Mouse (Mus musculus) embryo, embryonic 11 days (tissue): ENCODE data around the gene Capn15.

Experiments
- DNase-seq: peaks from one replicate; pipeline ENCODE4 v3.0.0-alpha.2; 2015

Gene Capn15

DNA sequence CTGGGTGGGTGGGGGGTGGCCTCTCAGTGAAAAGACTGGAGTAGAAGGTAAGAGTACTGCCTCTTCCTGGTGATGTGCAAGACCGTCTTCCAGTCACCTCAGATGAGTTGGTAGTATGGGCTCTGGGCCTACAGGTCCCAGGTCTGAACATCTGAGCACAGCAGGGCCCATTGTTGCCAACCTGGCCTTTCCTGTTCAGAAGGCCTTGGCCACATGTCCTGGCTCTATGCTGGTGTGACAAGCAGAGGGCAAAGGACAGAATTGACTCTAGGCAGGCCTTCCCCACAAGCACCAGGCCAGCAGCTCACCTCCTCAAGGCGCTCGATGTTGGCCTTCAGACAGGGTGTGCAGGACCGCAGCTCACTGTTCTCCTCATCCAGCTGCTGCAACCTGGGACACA is 6.7 kb upstream of the Capn15 start:
- no peak for DNase-seq

DNA sequence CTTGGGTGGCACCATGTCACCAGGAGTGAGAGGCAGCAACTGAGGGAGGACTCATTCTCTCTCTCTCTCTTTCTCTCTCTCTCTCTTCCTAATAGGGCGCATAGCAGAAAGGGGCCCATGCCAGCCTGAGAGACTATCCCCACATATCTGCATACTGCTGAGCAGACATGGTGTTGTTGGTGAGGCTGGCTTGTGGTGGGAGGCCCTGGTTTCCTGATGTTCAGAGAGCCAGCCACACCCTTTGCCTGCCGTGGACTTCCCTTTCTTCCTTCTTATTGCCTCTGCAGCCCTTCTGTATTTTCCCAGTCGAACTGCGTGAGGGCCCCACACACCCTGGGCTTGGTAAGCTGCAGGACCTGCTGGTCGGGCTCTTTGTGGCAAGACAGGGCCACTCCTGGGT is 4.7 kb upstream of the Capn15 start:
- DNase-seq: no peak

DNA sequence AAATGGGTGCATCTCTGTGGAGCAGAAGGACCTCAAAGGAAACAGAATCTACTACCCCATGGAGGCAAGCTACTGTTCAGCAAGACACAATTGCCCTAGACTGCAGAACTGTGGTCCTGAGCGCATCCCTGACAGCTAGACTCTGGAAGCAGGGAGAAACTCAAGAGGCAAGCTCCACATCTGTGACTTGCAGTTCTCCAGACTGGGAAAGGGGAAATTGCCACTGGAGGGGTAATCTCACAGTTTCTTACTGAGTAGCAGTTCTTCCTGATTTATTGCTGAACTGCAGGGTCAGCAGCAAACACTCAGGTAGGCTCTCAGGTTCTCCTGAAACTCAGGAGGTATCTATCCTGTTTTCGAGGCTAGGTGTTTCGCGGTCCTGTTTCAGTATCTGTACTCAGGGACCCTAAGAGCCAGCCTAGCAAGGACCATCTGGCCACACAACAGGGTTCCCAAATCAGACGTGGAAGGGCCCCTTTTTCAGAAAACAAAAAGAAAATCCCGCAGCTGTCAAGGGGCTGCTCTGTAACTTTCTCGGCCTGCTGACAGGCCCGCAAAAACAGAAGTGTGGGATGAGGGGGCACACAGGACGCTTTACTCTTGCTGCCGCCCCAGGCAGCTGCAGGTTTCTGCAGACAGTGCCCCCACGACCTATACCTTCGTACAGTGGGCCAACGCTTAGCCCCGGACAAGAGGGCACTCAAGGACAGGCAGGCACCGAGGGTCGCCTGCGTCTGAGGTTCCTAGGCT is 865 bp downstream of the Capn15 start:
- DNase-seq: no peak

DNA sequence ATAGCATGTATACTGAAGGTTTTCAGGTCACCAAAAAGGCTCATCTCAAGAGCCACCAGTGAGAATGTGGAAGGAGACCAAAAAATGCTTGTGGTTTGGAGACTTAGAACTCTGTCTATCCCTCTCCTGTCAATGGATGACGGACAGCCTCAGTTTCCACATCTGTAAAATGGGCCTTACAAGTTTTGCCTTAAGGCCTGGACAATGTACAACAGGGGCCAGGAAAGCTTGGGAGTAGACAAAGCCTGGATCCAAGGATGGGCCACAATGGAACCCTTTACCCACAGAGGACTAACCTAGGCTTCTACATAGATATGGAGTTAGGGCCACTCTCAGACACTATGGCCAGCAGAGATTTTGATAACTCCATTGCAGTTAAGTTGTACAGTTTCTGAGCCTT is 1.5 kb downstream of the Capn15 start:
- no peak for DNase-seq

DNA sequence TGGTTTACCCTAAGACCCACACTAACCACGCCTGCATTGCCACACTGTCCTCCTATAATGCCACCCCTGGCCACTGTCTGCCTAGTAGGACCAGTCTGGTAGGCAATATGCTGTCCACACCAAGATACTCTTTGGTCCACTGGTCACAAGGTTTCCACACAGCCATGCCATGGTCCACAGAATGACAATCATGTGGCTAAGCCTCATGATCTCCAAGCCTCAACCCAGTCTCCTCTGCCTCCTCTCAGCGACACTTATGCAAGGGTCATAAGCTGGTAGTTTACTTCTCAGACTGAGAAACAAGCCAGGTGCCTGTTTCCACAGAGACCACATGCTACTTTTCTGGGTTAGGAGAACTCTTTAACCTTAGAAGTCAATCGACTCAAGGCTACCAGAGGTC is 2.7 kb downstream of the Capn15 start:
- DNase-seq: no peak

DNA sequence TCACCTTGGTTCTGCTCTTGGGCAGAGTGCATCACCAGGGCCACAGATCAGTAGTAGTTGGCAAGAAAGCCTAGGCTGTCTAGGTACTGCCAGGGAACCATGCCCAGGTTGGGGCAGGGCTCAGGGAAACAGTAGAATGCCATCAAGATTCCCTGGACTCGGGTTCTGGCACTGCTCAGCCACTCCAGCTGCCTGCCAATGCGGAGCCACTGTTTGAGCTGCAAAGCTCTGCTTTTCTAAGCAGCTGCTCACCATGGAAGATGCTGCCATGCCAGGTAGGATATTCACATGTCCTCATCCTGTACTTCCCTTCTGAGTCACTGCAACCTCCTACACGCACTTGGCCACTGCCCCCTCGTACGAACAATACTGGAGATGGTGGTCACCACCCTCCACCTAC is 4.7 kb downstream of the Capn15 start:
- DNase-seq: no peak

DNA sequence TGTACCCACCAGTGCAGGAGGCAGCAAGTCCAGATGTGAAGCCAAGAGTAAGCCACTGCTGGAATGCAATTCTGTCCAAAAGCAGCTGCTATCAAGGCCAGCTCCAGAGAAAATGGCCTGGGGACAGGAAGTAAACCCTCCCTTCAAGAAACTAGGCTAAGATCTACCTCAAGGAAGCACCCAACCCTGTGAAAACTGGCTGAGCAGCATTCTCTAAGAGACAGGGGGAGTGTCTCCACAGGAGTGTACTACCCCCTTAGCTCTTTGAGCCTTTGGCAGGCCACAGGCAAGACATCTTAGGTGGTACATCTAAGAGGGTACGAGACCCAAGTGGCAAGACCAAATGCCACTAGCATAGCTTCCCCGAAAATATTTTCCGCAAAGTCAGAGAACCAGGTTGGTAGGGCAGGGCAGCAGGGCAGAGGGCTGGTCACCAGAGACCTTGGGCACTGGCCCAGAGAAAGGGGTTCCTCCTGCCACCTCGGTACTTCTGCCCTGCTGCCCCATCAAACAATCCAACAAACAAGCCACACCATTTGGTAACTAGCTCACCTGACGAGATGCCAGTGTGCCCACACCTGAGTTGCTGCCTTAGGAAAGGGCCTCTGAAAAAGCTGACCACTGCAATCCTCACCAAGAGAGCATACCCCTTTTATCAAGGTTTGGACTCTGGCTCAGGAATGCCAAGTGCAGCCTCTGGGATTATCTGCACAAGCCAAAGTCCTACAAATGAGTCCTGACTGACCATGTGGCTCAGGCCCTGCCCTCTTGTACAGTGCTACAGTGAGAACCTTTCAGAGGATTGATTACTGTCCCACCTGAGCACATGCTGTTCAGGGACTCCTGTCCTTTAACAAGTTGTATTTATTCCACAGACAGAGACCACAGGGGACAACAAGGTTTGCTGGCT is 5.5 kb downstream of the Capn15 start:
- no peak for DNase-seq

DNA sequence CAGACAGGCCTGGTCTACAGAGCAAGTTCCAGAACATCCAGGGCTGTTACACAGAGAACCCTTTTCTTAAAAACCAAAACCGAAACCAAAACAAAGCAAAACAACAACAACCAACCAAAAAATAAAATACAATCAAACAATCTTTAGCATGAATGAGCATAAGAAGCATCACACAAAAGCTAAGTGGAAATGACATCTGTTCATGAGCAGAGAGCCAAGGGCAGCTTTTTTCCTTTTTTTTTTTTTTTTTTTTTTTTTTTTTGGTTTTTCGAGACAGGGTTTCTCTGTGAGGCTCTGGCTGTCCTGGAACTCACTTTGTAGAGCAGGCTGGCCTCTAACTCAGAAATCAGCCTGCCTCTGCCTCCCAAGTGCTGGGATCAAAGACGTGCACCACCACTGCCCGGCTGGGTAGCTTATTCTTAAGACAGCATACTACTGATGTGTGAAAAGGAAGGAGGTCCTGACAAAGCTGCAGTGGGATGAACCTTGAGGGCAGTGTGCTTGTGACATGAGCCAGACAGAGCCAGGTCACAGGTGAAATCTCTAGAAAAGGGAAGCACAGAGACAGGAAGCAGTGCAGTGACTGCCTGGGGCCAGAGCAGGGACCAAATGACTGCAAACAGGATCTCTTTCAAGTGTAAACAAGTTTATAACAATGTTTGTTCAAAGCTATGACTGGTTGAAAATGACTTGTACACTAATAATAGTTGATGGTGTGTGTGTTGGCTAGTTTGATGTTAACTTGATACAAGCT is 14.5 kb downstream of the Capn15 start:
- DNase-seq: no peak

DNA sequence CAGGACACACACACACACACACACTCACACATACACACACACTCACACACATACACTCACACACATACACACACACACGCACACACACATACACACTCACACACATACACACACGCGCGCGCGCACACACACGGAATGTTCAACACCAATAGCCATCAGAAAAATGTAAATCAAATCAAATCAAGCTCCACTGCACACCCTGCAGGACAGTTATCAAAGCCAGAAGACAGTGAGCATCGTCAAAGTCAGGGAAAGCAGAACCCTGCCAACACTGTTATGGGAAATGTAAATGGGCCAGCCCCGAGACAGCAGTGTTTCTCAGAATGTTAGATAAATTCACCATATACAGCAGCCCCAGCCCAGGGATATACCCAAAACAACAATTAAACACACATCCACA is 15.1 kb downstream of the Capn15 start:
- DNase-seq: no peak

DNA sequence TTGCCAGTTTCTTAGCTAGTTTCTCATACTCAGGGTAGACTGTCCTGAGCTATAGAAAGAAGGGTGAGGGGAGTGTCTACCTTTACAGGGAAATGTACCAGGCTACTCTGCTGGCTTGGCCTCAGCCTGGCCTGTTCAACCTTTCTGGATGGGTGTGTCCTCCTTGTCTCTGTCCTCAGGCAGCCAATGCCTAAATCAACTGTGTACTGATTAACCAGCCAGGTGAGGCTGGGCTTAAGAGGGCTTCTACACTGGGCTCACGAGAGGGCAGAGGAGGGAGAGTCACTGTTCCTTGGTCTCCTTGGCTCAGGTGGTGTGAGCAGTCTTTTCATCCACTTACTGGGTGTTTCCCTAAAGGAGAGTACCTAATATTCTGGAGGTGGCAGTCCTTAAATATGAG is 17.4 kb downstream of the Capn15 start:
- DNase-seq: no peak

DNA sequence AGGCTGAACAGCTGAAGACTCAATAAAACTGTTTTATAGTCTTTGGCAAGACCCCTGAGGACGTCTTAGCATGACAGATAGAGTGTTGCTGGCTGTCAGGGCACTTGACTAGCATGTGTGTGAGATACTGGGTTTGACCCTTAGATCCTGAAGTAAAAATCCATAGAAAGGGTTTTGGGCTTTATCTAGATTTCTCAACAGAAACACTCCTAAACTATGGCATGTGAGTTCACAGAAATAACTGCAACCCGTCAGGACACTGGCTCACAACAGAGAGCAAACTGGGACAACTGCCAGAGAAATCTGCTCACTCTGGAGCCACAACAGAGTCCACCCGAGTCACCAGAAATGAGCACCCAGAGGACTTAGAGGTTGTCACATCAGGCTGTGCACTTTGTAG is 17.9 kb downstream of the Capn15 start:
- no peak for DNase-seq

DNA sequence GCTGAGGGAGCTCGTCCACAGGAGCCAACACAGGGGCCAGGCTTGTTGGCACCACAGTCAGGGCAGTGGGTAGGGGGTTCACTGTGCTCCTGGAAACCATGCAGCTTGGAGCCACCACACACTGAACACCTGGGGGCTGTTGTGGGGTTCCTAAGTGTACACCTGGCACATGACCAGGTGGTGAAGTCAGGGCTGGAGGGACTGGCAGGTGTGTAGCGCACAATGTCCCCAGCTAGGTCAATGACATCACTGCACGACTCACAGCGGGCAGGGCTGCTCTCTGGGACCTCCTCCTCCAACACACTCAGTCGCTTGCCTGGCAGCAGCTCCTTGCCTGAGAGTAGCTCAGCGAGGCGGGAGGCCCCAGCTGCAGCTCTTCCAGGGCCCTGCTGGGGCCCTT is 21.3 kb downstream of the Capn15 start:
- DNase-seq: no peak

DNA sequence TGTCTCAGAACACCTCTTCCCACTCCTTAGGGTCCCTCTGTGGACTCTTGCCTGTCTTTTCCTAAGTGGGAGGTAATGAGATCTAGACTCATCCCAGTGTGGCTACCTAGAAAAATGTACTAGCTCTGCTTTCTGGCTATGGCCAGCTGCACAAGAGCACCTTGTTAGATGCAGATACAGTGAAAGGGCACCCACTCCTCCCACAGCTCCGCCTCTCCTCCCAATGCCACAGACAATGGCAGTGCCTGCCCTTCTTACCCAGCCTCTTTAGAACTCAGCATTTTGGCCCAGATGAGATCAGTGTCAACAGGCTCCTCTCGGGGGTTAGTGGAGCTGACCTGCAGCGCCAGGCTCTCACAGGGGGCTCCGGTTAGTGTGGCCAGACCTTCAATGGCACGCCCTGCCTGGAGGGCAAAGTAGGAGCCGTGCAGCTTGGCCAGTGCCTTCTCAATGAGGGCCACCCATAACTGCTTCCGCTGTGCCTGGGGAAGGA is 23.1 kb downstream of the Capn15 start:
- DNase-seq: no peak

DNA sequence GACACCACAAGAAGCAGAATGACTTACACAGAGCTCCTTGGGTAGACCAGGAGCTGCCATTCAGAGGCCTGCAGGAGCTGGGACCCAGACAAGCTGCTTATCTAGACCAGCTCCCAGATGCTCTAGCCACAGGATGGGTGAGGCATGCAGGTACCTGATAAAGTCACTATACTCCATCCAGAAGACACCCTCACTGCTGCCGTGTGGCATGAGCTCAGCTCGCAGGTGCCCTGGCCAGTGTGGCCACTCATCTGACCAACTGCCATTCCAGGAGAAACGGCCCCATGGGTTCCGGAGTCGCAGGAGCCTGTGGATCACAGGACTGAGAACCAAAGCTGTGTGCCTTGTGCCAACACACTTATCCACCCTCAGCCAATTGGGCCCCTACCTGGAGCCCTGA is 24.0 kb downstream of the Capn15 start:
- DNase-seq: no peak

DNA sequence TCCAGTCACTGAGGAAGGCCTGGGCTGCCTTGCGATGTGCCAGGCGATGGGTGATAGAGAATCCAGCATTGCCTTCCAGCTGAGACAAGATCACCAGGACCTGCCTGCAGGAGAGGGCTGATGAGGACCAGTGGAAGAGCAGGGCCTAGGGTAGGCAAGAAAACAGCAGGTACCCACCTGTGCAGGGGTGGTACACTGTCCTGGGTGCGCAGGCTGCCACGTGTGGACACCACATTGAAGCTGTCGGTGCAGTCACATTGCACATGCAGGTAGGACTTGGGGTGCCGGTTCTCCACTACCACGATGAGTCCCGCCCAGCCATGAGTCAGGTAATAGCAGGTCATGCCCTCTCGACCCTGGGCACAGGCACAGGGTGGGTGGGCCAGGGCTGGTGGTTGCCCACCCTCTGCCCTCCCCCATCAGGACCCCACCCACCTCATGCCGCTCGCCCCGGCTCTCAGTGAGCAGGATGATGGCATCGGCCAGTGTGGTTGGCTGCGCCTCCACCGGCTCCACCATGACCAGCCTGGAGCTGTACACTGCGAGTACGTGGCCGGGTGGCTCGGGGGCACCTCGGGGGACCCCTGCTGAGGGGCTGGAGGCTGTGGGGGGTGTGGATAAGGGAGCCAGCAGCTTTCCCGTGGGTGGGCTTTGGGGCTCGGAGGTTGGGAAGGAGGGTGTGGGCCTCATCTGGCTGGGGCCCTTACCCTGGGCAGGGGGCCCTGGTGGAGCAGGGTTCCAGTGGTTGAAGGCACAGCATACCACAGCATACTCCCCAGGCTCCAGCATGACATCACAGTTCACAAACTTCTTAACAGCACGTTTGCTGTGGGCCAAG is 25.7 kb downstream of the Capn15 start:
- DNase-seq: no peak

DNA sequence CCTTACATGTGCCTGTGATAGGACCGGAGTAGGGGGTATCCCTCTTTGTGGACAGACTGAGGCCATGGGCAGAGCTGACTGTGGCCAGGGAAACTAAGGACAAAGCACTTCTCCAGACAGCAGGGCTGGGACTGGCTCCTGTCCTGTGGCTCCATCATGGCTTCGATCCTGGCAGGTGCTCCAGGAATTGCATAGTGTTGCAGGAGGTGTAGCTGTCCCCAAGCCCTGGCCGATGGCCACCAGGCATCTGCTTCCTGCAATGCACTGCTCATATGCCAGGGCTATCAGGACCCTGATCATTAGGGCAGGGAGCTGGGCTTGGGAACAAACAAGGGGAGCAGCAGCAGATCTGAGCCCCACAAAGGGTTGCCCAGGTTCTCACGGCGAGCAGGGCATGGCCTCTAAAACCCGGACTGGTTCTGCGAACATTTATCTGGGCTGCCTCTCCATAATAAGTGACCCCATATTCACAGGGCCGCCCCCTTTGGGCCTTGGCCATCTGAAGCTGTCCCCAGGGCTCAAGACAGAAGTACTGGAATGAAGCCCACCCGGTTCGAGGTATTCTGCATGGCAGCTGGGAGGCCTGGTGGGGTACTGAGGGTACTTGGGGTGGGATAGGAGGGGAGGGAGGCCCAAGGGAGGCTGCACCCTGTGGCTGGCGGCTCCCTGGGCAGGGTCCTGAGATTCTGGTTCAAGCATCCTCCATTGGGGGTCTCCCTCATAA is 26.7 kb downstream of the Capn15 start:
- no peak for DNase-seq

DNA sequence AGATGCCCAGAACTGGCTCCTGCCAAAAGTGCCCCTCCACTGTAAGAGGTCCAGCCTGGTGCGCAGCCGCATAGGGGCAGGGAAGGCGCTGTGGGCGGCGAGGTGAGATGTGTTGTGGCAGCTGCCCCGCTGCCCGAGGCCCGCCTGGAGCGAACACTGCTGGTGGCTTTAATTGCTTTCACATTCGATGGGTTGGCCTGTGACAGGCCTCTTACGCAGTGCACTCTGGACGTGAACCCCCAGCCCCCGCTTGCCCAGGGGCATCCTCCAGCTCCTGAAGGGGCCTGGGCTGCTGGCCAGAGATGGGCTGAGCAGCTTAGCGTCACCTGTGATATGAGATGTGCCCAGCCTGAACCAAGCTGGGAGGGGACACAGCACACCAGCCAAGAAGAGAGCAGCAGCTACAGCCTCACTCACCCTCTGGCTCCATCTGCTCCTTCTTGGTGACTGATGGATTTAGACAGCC is 28.0 kb downstream of the Capn15 start:
- no peak for DNase-seq

DNA sequence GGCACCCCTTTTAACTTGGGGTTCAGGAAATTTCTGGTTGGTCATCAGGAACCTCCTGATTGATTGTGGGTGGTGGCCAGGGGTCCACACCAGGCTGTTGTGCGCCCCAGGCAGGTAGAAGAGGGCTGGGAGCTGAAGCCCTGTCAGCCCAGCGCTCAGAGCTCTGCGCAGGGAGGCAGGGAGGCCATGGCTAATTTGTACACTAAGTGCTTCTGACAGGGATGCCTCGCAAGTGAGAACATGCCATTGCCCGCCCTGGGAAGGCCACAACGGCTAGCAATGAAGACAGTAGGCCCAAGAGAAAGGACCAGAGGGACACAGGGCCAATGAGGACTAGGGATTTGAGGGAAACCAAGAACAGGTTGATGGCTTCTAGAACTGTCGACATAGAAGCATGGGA is 29.0 kb downstream of the Capn15 start:
- no peak for DNase-seq

DNA sequence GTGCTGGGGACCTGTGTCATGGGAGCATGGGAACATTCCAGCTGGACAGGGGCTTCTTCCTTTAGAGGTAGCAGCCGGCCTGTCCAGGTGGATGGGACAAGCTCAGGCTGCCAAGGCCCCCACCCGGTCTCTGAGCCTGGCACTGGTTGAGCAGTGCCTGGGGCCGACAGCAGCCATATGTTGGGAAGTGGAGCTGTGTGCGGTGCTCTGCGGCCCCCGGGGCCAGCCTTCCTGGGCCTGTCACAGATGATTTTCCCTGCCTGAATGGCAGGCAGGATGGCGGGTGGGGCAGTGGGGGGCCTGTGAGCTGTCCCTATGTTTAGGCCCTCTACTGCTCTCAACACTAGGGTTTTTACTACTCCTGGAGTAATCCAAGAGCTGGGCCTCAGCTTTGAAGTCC is 29.4 kb downstream of the Capn15 start:
- DNase-seq: no peak

DNA sequence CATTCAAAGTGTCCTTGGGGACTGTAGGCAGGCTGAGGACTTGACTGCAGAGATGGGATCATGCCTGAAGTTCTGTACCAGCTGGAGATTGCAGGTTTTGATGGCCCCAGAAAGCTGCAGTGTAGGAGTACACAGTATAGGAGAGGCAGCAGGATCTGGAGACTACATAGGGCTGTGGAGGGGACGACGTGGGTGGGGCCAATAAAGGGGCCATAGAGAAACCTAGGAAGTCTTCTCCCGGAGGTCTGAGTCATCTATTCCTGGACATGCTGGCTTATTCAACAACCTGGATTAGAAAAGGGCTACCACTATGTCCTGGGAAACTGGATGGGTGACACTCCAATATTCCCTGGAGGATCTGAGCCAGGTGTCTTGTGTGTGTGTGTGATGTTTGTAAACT is 29.9 kb downstream of the Capn15 start:
- no peak for DNase-seq

DNA sequence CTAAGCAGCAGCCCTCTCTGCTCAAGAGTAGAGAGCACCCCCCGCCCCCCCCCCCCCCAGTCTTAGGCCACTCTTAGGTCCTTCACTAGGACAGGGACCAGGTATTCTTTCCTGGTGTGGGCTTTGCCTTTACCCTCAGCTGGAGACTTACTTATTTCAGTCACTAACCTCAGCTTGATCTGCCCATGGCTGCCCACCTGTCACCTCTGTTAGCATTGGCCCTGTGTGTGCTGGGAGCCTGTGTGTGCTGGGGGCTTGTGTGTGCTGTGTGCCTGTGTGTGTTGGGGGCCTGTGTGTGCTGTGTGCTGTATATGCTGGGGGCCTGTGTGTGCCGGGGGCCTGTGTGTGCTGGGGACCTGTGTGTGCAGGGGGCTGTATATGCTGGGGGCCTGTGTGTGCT is 30.9 kb downstream of the Capn15 start:
- no peak for DNase-seq

DNA sequence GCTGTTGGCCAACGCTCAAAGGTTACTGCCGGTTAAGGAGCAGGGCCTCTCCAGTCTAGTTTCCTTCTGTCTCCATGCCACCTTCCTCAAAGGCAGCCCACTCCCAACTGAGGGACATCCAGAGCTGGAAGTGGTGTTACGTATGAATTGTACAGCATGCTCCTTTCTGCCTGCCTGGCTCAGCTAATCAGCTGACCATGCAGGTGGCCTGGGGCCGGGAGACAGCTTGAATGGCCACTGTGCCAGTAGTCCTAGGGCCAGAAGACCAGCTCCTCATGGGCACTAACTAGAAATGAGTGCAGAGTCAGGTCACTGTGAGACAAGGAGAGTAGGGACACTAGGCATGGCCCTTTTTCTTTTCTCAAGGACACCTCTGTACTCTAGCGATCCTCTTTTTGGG is 32.4 kb downstream of the Capn15 start:
- no peak for DNase-seq
